Mouse (Mus musculus) lung, postnatal 0 days (tissue): ENCODE measurements around the gene Lrrc45. TPM values are rescaled to one million over a fixed set of nuclear protein-coding genes. Genes with fewer than 3 reads are reported as not detected.

Source experiments
- ATAC-seq: fragments of 200-750 bp; cut with Nextera tagmentation; 2 replicates; pipeline ENCODE4 v1.8.0; 2017; ENCODE audit warnings: moderate library complexity
- DNase-seq: peaks from one replicate; pipeline ENCODE4 v3.0.0-alpha.2; 2016; ENCODE audit warnings: low spot score
- H3K27ac ChIP-seq: fragments of 300-500 bp; sonication (generic); 2 replicates; pipeline ENCODE4 v1.5.1; 2014; ENCODE audit warnings: antibody characterized with exemption, mild to moderate bottlenecking, low read length, mixed read lengths
- H3K27me3 ChIP-seq: fragments of 300-500 bp; sonication (generic); replicated peaks from 2 replicates; pipeline ENCODE4 v1.6.1; 2014; ENCODE audit warnings: low read length, mixed read lengths; ENCODE audit not compliant: insufficient read depth
- H3K36me3 ChIP-seq: fragments of 300-500 bp; sonication (generic); 2 replicates; pipeline ENCODE4 v1.6.1; 2014; ENCODE audit warnings: low read length, mixed read lengths; ENCODE audit not compliant: insufficient read depth
- H3K4me1 ChIP-seq: fragments of 300-500 bp; sonication (generic); 2 replicates; pipeline ENCODE4 v1.6.1; 2014; ENCODE audit warnings: antibody characterized with exemption, low read depth, low read length, mixed read lengths; ENCODE audit not compliant: insufficient read depth
- H3K4me2 ChIP-seq: fragments of 300-500 bp; sonication (generic); replicated peaks from 2 replicates; pipeline ENCODE4 v1.6.1; 2014; ENCODE audit warnings: low read depth, mild to moderate bottlenecking, low read length, moderate library complexity, mixed read lengths
- H3K4me3 ChIP-seq: fragments of 300-500 bp; sonication (generic); 2 replicates; pipeline ENCODE4 v1.5.1; 2014; ENCODE audit warnings: low read depth, low read length
- H3K9ac ChIP-seq: fragments of 300-500 bp; sonication (generic); replicated peaks from 2 replicates; pipeline ENCODE4 v1.6.1; 2014; ENCODE audit warnings: low read depth, mild to moderate bottlenecking
- H3K9me3 ChIP-seq: fragments of 300-500 bp; sonication (generic); 2 replicates; pipeline ENCODE4 v1.6.1; 2016; ENCODE audit warnings: low read length, mixed read lengths
- CTCF ChIP-seq: IDR thresholded peaks from 2 replicates; pipeline ENCODE4 v1.5.1; 2016; ENCODE audit warnings: antibody characterized with exemption, mild to moderate bottlenecking
- EP300 ChIP-seq: IDR thresholded peaks from 2 replicates; pipeline ENCODE4 v1.6.1; 2016; ENCODE audit warnings: antibody characterized with exemption, mild to moderate bottlenecking, control low read depth
- WGBS: fragments of 180-500 bp; shearing (Covaris S2); extraction: QIAGEN DNeasy Blood & Tissue Kit; methylation state at CpG from one replicate; pipeline ENCODE4 v1.1.7; 2014; 5-methylcytosine and 5-hydroxymethylcytosine counted together
- polyA plus RNA-seq: library from polyadenylated mRNA; unstranded; fragments of >200 nt; fragmentation: Nextera tagmentation; extraction: Ambion mirVana; gene quantifications from 2 replicates; pipeline ENCODE4 v1.2.1, GENCODE M21; 2015

The Lrrc45 gene
- polyA plus RNA-seq, 1 experiment from 2014 or later = 37.3 TPM

DNA sequence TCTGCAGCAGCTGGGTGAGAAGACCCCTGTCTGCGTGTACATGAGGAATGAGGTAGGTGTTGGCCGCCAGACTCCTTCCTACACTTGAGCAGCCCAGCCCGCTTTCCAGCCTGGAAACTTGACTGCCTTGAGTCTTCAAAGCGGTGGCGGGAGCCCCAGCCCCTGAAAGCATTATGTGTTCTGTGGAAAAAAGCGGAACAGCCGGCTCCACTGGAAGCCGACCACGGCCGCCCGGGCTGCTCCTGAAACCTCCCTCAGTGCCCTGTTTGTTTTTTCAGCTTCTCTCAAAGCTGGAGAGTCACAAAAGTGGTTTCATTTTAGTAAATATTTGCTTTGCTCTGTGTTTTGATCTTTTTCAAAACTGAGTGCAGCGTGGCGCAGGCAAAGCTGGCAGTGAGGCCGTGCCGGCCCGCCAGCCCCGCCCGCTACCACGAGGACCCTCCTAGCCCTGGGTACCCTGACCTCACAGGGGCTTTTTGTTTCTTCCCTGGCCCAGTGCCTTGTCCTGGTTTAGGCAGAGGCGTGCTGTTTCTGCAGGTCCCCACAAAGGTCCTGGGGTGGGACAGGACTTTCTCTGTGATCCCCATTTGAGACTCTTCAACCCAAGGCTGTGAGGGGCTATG is 27.0 kb upstream of the Lrrc45 start:
- Histone ChIP-seq H3K27ac (peak overlapping the region; percentile 91), H3K4me1 (peaks cover 10% of the 10 kb centered on the region), H3K27me3 (no peaks in the 10 kb centered on the region), H3K4me3 (no peak overlapping the region), H3K9ac (no peak overlapping the region), H3K9me3 (no peaks in the 10 kb centered on the region), H3K36me3 (peaks cover 23% of the 10 kb centered on the region; the same call in 1 of the 2 replicates), H3K4me2 (no peak overlapping the region)
- TF ChIP-seq CTCF (no peak), EP300 (no peak)
- 51% methylated on average over 20 of the region's 20 CpGs for whole genome bisulfite sequencing
- DNase-seq (peak; percentile 82), ATAC-seq (peak; percentile 72)

DNA sequence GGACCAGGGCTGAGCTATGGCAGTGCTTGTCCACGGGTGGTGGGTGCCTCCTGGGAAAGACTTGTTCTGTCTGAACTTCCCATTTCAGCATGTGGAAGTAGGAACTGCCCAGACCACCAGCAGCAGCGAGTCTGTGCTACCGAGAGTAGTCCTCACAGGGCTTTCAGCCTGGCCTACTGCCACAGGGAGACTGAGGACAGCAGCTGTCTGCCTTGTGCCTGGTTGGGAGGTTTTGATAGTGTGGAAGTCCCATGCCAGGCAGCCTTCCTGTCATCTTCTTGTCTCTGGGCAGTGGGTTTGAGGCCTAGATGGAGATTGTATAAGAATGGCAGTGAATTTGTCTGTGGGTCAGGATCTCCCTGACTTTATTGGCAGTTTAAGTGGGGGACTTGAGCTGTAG is 24.4 kb upstream of the Lrrc45 start:
- no peak overlapping the region for H3K9ac ChIP-seq
- H3K36me3 ChIP-seq = peaks cover 23% of the 10 kb centered on the region; the same call in 1 of the 2 replicates
- H3K4me2 ChIP-seq = no peak overlapping the region
- ATAC-seq (no peak), DNase-seq (no peak)
- H3K27me3 ChIP-seq = no peaks in the 10 kb centered on the region
- no peak overlapping the region for H3K27ac ChIP-seq
- 79% methylated on average over 3 of the region's 3 CpGs for whole genome bisulfite sequencing
- H3K4me3 ChIP-seq = no peak overlapping the region
- no peaks in the 10 kb centered on the region for H3K9me3 ChIP-seq
- no peak for TF ChIP-seq EP300
- TF ChIP-seq CTCF = no peak
- H3K4me1 ChIP-seq = peaks cover 15% of the 10 kb centered on the region

DNA sequence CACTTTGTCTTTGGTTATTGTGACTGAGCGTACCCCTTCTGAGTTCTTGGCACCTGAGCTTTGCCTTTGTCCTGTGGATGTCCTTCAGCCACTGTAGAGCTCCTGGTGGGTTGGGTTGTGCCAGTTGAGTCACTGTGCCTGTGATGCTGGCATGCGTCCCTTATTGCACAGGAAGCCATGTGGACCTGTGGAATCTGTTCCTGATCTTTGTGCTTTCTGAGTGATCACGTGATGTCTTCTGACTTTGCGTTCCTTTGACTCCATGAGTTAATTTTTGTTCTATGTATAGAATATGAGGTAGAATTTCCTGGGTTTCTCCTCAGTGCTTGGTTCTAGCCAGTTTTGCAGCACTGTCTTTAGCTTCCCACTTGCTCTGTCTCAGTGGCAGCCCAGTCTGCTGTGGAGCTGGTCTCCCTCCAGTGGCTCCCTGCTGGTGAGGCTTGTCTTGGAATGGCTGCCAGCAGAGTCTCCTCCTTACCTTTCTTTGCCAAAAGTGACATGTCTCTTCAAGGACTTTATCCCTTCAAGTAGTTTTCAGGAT is 21.2 kb upstream of the Lrrc45 start:
- peak; percentile 39 for DNase-seq
- Histone ChIP-seq H3K27me3 (no peaks in the 10 kb centered on the region), H3K4me1 (0 out of 2 replicates have a peak, but pooled peaks cover 5% of the 10 kb centered on the region), H3K27ac (0 out of 2 replicates have a peak overlapping the region, but pooled peaks have one; percentile 4), H3K4me2 (no peak overlapping the region), H3K36me3 (peaks cover 16% of the 10 kb centered on the region; the same call in 1 of the 2 replicates), H3K9me3 (no peaks in the 10 kb centered on the region), H3K4me3 (no peak overlapping the region), H3K9ac (no peak overlapping the region)
- ATAC-seq = peak; percentile 21; the same call in 1 of the 2 replicates
- TF ChIP-seq EP300 (no peak), CTCF (peak; percentile 32)
- 69% methylated on average over 4 of the region's 4 CpGs for WGBS

DNA sequence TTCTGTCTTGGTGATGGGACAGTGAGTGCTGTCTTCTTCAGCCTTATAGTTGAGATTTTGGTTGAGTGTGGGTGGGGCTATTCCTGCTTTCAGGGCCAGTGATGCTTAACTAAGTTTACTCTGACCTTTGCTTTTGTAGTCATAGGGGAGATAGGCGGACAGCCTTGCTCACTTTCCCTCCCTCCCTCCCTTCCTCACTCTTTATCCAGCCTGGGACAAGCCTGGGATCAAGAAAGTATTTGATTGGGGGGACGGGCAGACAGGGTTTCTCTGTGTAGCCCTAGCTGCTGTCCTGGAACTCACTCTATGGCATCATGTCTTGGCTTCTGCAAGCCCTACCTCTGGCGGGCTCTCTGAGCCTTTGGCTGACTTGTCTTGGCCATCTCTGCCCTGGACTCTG is 20.3 kb upstream of the Lrrc45 start:
- no peak overlapping the region for H3K4me3 ChIP-seq
- H3K27ac ChIP-seq = no peak overlapping the region
- no peaks in the 10 kb centered on the region for H3K9me3 ChIP-seq
- 84% methylated on average over 3 of the region's 3 CpGs for WGBS
- H3K4me2 ChIP-seq = no peak overlapping the region
- TF ChIP-seq EP300 = no peak
- no peak for TF ChIP-seq CTCF
- H3K9ac ChIP-seq = no peak overlapping the region
- no peaks in the 10 kb centered on the region for H3K27me3 ChIP-seq
- ATAC-seq (no peak), DNase-seq (no peak)
- H3K36me3 ChIP-seq = peaks cover 12% of the 10 kb centered on the region; the same call in 1 of the 2 replicates
- H3K4me1 ChIP-seq = 0 out of 2 replicates have a peak, but pooled peaks cover 5% of the 10 kb centered on the region

DNA sequence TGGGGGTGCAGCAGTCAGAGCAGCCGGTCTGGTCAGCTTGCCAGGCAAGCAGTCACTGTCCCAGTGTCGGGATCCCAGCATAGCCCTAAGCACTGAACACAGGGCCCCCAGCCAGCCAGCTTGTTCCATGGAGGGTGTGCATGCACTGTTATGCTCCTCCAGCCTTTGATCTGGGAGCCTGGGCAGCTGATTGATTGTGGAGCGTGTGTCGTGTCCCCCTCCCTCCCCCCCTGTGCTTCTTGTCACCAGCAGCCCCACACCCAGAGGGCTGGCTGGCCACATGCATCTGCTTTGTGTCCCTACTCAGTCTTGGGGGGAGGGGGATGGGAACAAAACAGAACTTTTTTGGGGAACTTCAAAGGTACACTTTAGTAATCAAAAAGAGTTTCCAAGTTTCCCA is 18.5 kb upstream of the Lrrc45 start:
- H3K4me2 ChIP-seq = no peak overlapping the region
- no peak for TF ChIP-seq EP300
- no peak for TF ChIP-seq CTCF
- H3K9me3 ChIP-seq = no peaks in the 10 kb centered on the region
- peaks cover 4% of the 10 kb centered on the region; the same call in 1 of the 2 replicates for H3K36me3 ChIP-seq
- H3K4me3 ChIP-seq = no peak overlapping the region
- ATAC-seq = peak; percentile 70
- 0 out of 2 replicates have a peak, but pooled peaks cover 5% of the 10 kb centered on the region for H3K4me1 ChIP-seq
- 35% methylated on average over 4 of the region's 4 CpGs for WGBS
- no peaks in the 10 kb centered on the region for H3K27me3 ChIP-seq
- no peak overlapping the region for H3K9ac ChIP-seq
- H3K27ac ChIP-seq = no peak overlapping the region
- DNase-seq = peak; percentile 49

DNA sequence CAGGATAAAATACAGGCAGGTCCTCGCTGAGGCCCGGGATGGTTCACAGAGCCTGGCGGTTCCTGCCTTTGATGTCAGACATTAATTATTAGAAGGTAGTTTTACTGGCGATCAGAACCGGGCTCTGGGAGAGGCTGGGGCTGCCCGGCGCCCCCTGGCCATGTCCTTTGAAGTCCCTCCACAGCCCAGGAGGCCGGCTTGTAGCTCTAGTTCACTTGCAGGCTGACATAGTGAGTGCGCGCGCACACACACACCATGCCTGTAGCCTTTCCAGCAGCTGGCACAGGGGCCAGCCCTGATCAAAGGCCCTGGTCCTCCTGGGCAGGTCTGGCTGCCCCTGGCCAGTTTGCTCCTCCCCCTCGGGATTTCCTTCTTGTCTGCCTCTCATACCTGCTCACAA is 18.1 kb upstream of the Lrrc45 start:
- peaks cover 4% of the 10 kb centered on the region; the same call in 1 of the 2 replicates for H3K36me3 ChIP-seq
- no peak overlapping the region for H3K9ac ChIP-seq
- TF ChIP-seq EP300 = no peak
- no peak for TF ChIP-seq CTCF
- H3K4me1 ChIP-seq = 0 out of 2 replicates have a peak, but pooled peaks cover 5% of the 10 kb centered on the region
- no peaks in the 10 kb centered on the region for H3K9me3 ChIP-seq
- DNase-seq (no peak), ATAC-seq (no peak)
- H3K27me3 ChIP-seq = no peaks in the 10 kb centered on the region
- H3K27ac ChIP-seq = no peak overlapping the region
- no peak overlapping the region for H3K4me2 ChIP-seq
- 47% methylated on average over 12 of the region's 12 CpGs for WGBS
- H3K4me3 ChIP-seq = no peak overlapping the region
